Mouse (Mus musculus): ENCODE data around the gene Mtfr2. TPM values are rescaled to one million over a fixed set of nuclear protein-coding genes. Genes with fewer than 3 reads are reported as not detected.

Gene Mtfr2
- polyA plus RNA-seq, 1 experiment from 2014 or later, result 3.4 TPM

DNA sequence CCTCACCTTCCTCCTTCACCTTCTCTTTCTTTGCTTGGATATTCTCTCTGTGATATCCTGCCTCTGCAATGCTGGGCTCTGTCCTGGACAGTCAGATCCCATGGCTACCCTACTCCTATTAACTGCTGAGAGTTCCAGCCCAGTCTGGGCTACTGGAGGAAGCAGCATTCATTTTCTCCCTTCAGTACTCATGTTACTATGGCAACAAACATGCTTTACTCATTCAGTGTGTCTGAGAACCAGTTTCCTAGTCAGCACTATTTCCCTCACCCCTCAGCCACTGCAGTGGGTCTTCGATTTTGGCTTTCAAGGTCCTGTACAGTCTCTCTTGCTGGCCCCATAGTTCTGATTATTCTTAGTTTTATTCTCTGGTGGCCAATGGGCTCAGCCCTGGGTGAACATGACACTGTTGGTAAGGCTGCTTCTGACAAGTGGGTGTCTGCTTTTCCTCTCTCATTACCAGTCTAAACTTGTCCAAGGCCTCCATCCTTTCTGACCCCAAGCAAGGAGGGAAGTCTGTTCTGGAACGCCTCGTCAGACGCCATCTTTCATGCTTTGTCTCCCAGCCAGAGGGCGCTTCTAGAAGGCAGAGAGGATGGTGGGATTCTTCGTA is 35.3 kb downstream of the Mtfr2 start:
- no peak overlapping the region for H3K4me2 ChIP-seq
- no peak overlapping the region for H3K4me3 ChIP-seq
- no peaks in the 10 kb centered on the region for H3K9me3 ChIP-seq (replicated peaks)
- H3K9ac ChIP-seq, result no peak overlapping the region
- no peaks in the 10 kb centered on the region for H3K36me3 ChIP-seq
- 67% methylated on average over 6 of the region's 6 CpGs for WGBS (ENCODE audit: insufficient replicate concordance)
- H3K27ac ChIP-seq, result no peak overlapping the region
- H3K27me3 ChIP-seq (replicated peaks), result 0 out of 2 replicates have a peak, but pooled peaks cover 4% of the 10 kb centered on the region
- H3K4me1 ChIP-seq, result no peaks in the 10 kb centered on the region
- ATAC-seq, result no peak

DNA sequence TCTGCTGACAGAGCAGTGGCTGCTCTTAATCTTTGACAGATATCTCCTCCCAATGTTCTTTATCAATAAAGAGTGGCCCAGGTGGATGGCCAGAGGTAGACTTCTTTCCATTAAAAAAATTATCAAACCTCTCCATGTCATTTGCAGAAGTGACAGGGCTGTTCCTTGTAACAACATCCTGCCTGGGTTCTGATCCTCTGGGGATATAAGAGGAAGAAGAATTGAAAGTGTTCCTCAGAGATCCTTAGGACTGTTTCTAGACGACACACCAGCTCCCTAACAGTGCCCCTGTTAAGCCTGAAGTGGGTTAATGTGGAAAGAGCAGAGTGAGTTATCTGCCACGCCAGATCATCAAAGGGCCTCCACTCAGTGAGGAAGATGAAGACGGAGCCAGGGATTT is 43.0 kb downstream of the Mtfr2 start:
- ATAC-seq, result no peak
- no peak overlapping the region for H3K4me3 ChIP-seq
- H3K27ac ChIP-seq, result no peak overlapping the region
- no peak overlapping the region for H3K9ac ChIP-seq
- H3K4me1 ChIP-seq, result no peaks in the 10 kb centered on the region
- no peaks in the 10 kb centered on the region for H3K36me3 ChIP-seq
- WGBS (ENCODE audit: insufficient replicate concordance), result 41% methylated on average over 3 of the region's 3 CpGs
- H3K9me3 ChIP-seq (replicated peaks), result no peaks in the 10 kb centered on the region
- H3K27me3 ChIP-seq (replicated peaks), result no peaks in the 10 kb centered on the region
- H3K4me2 ChIP-seq, result no peak overlapping the region

DNA sequence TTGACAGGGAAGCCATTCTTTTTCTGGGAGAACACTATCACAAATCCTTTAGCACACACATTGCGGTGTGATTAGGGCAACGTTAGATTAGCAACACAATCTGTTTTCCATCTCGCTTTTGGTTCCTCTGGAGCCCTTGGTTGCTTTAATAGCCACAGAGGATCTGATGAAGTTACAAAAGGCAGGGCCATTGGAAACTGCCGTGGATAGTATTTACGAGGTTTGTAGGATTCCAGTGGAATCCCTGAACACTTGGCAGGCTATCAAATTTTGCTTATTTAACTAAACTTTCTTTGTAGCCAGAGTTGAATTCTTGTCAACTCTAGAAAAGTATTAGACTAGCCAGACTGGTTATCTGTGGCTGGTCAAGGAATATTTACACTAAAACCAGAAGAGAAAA is 47.2 kb downstream of the Mtfr2 start:
- Histone ChIP-seq H3K4me1 (no peaks in the 10 kb centered on the region), H3K27ac (no peak overlapping the region), H3K9me3 (replicated peaks) (no peaks in the 10 kb centered on the region), H3K4me2 (no peak overlapping the region), H3K4me3 (no peak overlapping the region), H3K27me3 (replicated peaks) (no peaks in the 10 kb centered on the region), H3K9ac (no peak overlapping the region), H3K36me3 (no peaks in the 10 kb centered on the region)
- ATAC-seq, result no peak
- WGBS (ENCODE audit: insufficient replicate concordance), result 71% methylated on average over 5 of the region's 5 CpGs

DNA sequence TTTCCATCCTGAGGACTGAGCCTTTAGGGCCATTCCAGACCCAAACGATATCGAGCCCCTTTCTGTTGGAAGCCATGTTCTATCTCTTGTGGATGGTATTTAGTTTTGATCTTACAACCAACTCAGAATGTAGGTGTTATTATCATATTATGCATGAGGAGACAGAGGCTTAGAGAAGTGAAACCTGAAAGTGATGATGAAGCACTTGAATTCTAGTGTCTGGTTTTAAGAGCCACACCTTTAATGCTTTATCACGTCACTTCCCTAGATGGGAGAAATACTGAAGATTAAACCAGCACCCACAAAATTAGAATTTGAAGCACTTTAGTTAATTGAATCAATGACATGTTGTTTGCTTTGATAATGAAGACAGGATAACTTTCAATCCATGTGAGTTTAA is 48.2 kb downstream of the Mtfr2 start:
- Histone ChIP-seq H3K4me3 (no peak overlapping the region), H3K27me3 (replicated peaks) (no peaks in the 10 kb centered on the region), H3K36me3 (no peaks in the 10 kb centered on the region), H3K9me3 (replicated peaks) (no peaks in the 10 kb centered on the region), H3K9ac (no peak overlapping the region), H3K27ac (no peak overlapping the region), H3K4me2 (no peak overlapping the region), H3K4me1 (no peaks in the 10 kb centered on the region)
- ATAC-seq, result no peak
- 78% methylated on average over 3 of the region's 3 CpGs for WGBS (ENCODE audit: insufficient replicate concordance)

DNA sequence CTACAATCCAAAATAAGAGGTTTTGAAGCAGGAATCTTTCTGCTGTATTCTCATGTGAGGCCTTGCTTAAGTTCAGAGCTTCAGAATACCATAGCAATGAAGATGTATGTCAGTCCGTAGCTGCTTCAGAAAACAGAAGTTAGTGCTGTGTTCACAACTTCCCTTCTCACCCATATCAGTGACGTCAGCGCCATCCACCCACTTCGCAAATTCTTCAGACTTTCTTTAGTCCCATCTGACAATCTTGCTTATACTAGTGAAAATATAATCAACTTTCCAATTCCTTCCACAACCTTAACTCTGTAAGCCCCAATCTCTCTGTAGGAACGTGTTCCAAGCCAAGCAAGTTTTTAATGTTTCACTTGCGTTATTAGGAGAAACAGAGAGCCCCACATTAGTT is 50.7 kb downstream of the Mtfr2 start:
- no peaks in the 10 kb centered on the region for H3K9me3 ChIP-seq (replicated peaks)
- no peak overlapping the region for H3K27ac ChIP-seq
- ATAC-seq, result no peak
- H3K4me1 ChIP-seq, result no peaks in the 10 kb centered on the region
- H3K9ac ChIP-seq, result no peak overlapping the region
- H3K36me3 ChIP-seq, result no peaks in the 10 kb centered on the region
- WGBS (ENCODE audit: insufficient replicate concordance), result 33% methylated on average over 6 of the region's 6 CpGs
- H3K4me3 ChIP-seq, result no peak overlapping the region
- H3K4me2 ChIP-seq, result no peak overlapping the region
- H3K27me3 ChIP-seq (replicated peaks), result no peaks in the 10 kb centered on the region

DNA sequence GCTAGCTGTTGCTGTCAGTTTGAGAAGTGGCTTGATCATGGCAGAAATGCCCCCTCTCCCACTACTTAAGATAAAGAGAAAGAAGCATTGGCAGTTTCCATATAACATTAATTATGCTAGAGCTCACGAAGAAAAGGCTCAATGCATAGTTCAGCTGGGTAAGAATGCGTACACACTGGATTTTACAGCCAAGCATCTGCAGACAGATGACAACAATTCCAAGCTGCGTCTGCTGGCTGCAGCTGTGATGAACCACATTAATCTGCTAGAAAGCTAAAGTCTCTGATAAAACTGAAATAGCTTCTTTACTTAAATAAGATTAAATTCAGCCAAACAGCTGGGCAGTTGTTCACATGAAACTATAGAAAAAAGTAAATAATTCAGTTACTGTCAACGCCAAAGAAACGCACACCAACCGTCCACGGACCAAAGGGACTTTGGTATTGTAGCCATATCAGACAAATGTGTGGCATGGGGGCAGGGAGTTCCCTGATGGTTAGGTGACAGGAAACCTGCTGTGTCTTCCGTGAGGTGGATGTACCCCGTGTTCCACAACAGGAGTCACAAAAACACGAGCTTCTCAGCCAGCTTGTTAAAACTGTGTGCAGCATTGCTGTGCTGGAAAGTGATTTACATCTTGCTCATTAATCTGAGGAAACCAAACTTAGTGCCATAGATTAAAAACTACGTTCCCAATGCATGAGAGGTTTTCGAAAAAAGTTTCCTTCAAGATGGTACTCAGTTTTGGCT is 51.2 kb downstream of the Mtfr2 start:
- Histone ChIP-seq H3K4me2 (no peak overlapping the region), H3K4me3 (no peak overlapping the region), H3K9me3 (replicated peaks) (no peaks in the 10 kb centered on the region), H3K4me1 (no peaks in the 10 kb centered on the region), H3K27ac (no peak overlapping the region), H3K9ac (no peak overlapping the region), H3K36me3 (no peaks in the 10 kb centered on the region), H3K27me3 (replicated peaks) (no peaks in the 10 kb centered on the region)
- WGBS (ENCODE audit: insufficient replicate concordance), result 65% methylated on average over 12 of the region's 12 CpGs
- no peak for ATAC-seq

DNA sequence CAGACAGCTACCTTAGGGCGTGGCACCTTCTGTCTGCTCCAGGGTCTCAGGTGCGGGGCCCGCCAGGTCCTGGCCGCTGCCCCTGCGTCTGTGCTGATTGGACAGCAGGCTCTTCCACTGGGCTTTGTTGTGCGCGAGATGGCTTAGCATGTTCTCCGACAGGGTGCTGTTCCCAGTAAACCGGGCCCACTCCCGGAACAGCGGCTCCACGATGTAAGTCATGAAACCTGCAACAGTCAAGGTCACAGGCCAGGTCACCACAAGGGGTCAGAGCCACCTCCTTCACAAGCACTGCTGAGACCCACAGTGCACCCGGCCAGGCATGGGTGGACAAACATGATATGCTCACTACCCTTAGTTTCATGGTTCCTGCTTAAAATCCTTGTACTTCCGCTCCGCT is 52.8 kb downstream of the Mtfr2 start:
- Histone ChIP-seq H3K9ac (no peak overlapping the region), H3K27me3 (replicated peaks) (no peaks in the 10 kb centered on the region), H3K9me3 (replicated peaks) (no peaks in the 10 kb centered on the region), H3K4me3 (no peak overlapping the region), H3K27ac (no peak overlapping the region), H3K36me3 (no peaks in the 10 kb centered on the region), H3K4me1 (no peaks in the 10 kb centered on the region), H3K4me2 (no peak overlapping the region)
- ATAC-seq, result no peak
- WGBS (ENCODE audit: insufficient replicate concordance), result 59% methylated on average over 15 of the region's 15 CpGs

DNA sequence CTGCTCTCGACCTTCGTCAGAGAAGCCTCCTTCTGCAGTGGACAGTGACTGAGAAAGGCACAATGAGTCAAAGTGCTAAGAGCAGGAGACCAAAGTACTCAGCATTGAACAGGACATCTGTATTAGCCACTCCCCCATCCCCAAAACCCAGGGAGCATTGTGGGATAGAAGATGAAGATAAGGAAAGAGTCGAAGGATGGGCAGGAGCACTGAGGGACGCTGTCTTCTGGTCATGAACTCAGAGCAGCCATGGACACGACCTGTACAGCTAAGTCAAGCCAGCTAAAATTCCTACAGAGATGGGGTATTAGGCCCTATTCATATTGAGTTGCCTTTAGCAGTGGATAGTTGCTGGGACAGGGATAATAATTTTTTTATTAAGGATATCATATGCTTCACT is 55.4 kb downstream of the Mtfr2 start:
- Histone ChIP-seq H3K4me3 (no peak overlapping the region), H3K27ac (no peak overlapping the region), H3K27me3 (replicated peaks) (no peaks in the 10 kb centered on the region), H3K4me1 (no peaks in the 10 kb centered on the region), H3K9me3 (replicated peaks) (no peaks in the 10 kb centered on the region), H3K36me3 (no peaks in the 10 kb centered on the region), H3K4me2 (no peak overlapping the region), H3K9ac (no peak overlapping the region)
- no peak for ATAC-seq
- WGBS (ENCODE audit: insufficient replicate concordance), result 60% methylated on average over 5 of the region's 5 CpGs

DNA sequence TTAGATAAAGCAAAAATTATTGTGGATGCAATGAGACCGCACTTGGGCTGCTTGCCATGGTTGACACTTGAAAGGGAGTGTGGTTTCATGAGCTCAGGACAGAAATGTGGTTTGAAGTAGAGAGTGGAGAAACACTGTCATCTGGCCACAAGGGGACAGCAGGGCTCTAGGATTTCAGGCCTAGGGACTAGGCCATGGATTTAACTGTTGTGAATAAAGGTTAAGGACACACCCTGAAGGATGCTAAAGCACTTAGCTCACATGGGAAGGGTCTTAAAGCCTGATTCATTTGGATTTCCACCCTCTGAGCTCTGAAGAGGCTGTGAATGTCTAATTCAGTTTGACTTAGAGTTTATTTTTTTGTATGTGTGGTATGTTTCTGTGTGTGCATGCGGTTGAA is 57.9 kb downstream of the Mtfr2 start:
- 75% methylated on average over 2 of the region's 2 CpGs for WGBS (ENCODE audit: insufficient replicate concordance)
- Histone ChIP-seq H3K9me3 (replicated peaks) (no peaks in the 10 kb centered on the region), H3K4me2 (no peak overlapping the region), H3K27me3 (replicated peaks) (no peaks in the 10 kb centered on the region), H3K36me3 (no peaks in the 10 kb centered on the region), H3K4me1 (no peaks in the 10 kb centered on the region), H3K27ac (no peak overlapping the region), H3K4me3 (no peak overlapping the region), H3K9ac (no peak overlapping the region)
- ATAC-seq, result no peak

DNA sequence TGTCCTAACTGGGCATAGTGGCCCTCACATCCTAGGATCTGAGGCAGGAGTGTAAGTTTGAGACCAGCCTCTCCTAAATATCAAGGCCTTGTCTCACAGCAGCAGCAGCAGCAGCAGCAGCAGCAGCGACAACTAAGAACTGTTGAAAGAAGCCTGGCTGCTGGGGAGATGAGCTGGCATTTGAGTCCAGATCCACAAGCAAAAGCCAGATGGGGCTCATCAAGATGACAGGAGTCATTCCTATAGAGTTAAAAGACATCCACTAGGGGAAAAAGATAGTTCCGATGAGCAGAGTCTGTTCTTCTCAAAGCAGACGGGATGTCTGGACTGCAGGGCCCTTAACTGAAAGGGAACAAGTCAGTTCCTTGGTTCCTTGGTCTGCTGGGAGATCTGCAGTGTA is 60.8 kb downstream of the Mtfr2 start:
- no peak overlapping the region for H3K4me3 ChIP-seq
- H3K27ac ChIP-seq, result no peak overlapping the region
- H3K4me2 ChIP-seq, result no peak overlapping the region
- H3K36me3 ChIP-seq, result no peaks in the 10 kb centered on the region
- no peak overlapping the region for H3K9ac ChIP-seq
- WGBS (ENCODE audit: insufficient replicate concordance), result 75% methylated on average over 3 of the region's 3 CpGs
- no peak for ATAC-seq
- H3K27me3 ChIP-seq (replicated peaks), result no peaks in the 10 kb centered on the region
- H3K9me3 ChIP-seq (replicated peaks), result no peaks in the 10 kb centered on the region
- H3K4me1 ChIP-seq, result no peaks in the 10 kb centered on the region

DNA sequence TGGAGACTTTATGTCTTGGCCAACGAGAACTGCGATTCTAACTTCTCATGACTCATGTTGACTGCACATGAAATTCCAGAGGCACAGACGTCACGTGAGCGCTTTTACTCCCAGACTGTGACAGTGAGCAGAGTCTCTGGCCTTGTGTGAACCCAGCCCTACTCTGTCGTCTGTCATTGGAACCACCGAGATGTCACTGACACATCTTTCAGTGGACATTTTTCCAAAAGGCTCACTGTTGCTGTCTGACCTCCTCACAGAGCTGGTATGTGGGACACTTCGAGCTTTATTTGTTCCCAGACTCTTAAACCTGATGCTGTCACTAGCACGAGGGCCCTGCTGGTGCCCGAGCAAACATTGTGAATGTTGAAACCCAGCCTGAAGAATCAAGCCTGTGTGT is 61.6 kb downstream of the Mtfr2 start:
- 72% methylated on average over 10 of the region's 10 CpGs for WGBS (ENCODE audit: insufficient replicate concordance)
- no peaks in the 10 kb centered on the region for H3K36me3 ChIP-seq
- H3K9ac ChIP-seq, result no peak overlapping the region
- ATAC-seq, result no peak
- H3K27me3 ChIP-seq (replicated peaks), result no peaks in the 10 kb centered on the region
- H3K4me1 ChIP-seq, result no peaks in the 10 kb centered on the region
- H3K9me3 ChIP-seq (replicated peaks), result no peaks in the 10 kb centered on the region
- no peak overlapping the region for H3K4me2 ChIP-seq
- H3K27ac ChIP-seq, result no peak overlapping the region
- H3K4me3 ChIP-seq, result no peak overlapping the region
